Mouse (Mus musculus): ENCODE data around the gene Ptf1a.

The Ptf1a gene

DNA sequence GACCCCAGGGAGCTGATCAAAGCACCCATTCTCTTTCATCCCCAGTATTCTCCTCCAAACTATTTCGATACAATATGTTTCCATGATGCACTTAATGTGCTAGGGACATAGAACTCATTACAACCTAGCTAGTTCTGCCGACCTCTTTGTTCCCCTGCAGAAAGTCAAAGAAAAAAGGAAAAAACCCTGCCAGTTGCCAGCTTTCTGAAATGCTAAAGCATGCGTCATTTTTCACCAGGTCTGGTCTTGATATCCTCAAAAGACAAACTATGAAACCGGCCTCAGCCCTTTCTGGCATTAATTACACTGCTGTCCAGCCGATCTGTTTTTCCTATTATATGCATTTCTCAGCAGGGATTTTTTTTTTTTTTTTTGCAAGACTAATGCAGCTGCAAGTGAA lies 9.8 kb downstream of the Ptf1a start:
- no peak for DNase-seq

DNA sequence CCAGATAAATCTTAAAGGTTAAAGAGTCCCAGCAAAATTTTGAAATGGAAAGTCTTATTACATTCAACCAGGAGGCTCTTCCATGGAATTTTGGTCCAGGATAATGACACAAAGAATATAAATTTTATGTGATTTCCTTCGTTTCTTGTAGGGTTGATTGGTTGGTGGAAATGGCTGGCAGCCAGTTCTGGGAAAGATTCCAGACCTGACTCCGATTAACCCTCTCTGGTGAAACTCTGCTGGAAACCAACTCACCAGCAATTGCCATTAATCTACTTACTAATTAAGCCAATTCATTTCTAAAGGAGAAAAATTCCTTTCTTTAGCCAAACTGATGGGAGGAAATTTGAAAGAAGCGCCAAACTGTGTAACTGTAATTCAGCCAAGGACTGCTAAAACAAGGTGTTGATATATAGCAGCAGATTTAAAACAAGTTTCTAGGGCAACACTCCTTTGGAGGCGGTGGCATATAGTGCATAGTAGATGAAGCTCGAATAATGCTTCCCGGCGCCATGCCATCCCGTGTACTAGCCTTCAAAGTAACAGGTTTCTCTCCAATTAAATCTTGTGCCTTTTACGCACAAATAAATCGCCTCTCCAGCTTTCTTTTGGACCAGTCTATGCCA lies 10.5 kb downstream of the Ptf1a start:
- DNase-seq = no peak

DNA sequence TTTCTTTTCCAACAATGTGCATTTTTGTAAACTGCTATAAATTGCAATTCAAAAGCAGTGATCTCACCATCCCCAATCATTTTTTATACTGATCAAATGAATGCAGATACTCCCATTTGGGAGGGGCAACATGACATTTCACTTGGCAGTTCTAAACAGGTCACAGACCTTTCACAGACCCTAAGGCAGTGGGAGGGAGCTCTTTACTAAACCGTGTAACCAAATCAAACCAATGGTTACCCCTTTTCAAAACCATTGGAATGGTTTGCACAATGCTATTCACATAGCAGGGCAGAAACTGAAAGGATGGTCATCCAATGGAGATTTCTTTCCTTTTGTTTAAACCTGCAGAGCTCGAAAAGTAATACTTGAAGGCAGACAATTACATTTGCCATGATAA lies 13.3 kb downstream of the Ptf1a start:
- DNase-seq = no peak

DNA sequence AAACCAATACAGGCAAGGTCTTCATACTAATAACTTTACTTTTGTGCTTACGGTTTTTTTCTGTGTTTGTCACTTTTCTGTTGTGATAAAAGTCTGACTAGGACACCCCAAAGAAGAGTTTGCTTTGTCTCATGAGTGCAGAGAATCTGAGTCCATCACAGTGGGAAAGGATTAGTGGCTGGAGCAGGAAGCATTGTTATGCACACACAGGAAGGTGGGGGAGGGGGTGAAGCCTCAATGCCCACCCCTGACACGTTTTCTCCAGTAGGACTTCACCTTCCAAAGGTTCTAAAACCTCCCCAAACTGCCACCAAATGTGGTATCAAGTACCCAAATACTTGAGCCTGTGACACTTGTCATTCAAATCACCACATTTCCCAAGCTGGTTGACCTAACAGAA lies 16.5 kb downstream of the Ptf1a start:
- no peak for DNase-seq

DNA sequence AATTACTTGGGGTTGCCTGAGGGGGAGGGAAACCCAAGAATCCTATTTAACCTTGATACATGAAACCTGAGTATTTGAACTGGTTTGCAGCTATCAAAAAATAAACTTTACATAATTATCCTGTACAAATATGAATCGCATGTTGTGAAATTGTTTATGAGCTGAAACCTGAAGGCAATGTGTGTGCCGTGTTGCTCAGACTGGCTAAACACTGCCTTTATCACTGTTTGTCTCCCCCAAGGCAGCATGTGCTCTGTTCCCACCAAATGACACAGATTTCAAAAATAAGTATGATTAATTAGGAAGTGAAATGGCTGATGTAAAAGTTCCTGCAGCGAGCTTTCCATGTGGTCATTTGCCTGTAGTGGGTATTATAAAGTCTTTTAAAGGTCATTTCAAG lies 44.8 kb downstream of the Ptf1a start:
- DNase-seq = no peak
